Mouse (Mus musculus) c-Kit-positive CD71-positive TER-119-negative erythroid progenitor cells, embryonic 14.5 days (primary cell): ENCODE measurements around the gene Apob.
A peak's percentile ranks its signal among the peaks of the same experiment; 100 is the strongest.
"Not testable (repeated sequence)": the region's sequence is repeated elsewhere in the genome, so short reads cannot be mapped to it uniquely, and the experiment has no call there.

Source experiments
- DNase-seq: peaks from one replicate; pipeline ENCODE4 v3.0.0-alpha.2; 2013; ENCODE audit warnings: low read depth

Apob gene

GRCm38 (mm10) chr12:7977466-7978189, at the start of gene Apob:
Gene Apob, plus strand, starts transcription at chr12:7977648.
- DNase-seq, result no peak

- DNase-seq, result no peak
Measured at GRCm38 (mm10) chr12:7932405-7932920, 45.0 kb upstream of the Apob start.

DNA sequence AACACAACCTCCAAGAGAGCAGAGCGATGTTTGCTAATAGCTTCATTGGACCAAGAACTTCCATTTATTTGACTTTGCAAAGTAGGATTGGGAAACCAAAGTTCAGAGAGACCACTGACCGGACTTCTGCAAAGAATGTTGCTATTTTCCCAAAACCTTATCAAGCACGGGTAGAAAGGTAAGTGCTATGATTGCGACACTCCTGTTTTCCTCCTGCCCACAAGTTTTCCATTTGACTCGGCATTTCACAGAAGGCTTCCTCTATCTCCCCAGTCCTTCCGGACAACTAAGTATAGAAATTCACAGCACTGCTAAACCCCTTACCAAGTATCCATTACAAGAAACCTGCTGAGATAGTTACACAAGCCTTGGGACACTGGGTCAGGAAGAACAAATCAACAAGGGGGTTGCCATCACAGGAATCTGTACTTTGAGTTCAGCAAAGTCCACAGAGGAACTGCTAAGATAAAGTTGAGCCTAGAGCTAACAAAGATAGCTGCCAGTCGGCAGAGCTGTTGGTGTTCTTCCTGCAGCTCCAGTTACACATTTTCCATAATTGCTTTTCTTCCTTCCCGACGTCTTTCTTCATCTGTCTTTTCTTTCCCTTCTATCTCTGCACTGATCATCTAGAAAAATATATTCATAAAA, 27.2 kb upstream of the Apob start:
- DNase-seq, result no peak

DNA sequence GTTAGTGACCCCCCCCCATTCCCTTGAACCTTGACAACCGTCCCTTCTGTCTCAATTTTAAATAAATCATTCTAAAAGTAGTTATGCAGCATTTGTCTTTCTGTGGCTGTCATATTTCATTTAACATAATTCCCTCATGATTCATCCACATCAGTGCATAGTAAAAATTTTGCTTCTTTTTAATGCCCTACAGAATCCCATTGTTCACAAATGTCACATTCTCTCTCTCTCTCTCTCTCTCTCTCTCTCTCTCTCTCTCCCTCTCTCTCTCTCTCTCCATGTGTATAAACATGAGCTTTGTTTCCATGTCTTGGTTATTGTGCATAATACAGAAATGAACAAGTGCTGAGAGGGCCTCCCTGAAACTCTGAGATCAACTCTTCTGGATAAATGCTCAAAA, 18.6 kb upstream of the Apob start:
- no peak for DNase-seq

DNA sequence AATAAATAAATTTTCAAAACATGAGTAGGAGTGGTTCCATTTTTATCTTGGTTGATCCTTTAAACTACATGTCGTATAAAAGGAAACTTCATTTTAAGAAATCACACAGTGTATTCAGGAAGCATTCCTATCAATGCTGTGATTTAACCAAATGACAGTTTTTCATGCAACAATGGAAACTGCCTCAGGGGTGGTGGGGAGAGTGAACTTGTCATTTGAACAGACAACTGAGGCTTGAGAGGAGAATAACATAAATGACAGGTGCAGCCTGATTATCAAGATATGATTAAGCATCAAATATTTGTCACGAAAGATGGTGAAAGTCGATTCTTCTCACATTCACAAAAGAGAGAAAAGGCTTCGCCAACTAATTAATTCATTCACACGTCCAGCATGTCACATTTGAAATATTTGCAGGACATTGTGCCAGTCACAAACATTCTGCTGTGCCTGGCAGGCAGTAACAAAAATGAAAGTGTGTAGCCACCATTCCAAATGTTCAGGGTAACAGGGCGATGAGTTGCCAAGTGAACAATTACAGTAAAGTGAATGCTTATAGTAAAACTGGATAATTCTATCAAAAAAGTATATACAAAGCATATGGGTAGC, 18.0 kb upstream of the Apob start:
- no peak for DNase-seq

GRCm38 (mm10) chr12:7962314-7962927, 15.0 kb upstream of the Apob start:
- no peak for DNase-seq

DNA sequence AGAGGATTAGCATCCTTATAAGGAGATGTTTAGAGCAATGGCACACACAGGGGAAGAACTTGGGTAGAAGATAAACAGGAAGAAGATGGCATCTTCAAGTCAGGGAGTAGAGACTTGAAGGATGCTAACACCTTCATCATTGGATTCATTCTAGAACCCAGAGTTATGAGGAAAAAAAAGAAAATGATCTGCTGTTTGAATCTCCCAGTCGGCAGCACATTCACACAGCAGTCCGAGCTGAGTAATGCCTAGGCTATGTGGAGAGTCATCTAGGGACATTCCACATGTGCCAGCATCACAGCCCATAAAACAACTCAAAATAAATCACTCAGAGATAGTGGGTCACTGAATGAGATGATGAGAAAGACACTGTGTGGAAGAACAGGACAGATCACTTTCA, 10.2 kb upstream of the Apob start:
- no peak for DNase-seq

GRCm38 (mm10) chr12:7970301-7970700, 7.1 kb upstream of the Apob start:
- DNase-seq, result no peak

GRCm38 (mm10) chr12:7970817-7971216, 6.6 kb upstream of the Apob start:
- DNase-seq, result no peak

DNA sequence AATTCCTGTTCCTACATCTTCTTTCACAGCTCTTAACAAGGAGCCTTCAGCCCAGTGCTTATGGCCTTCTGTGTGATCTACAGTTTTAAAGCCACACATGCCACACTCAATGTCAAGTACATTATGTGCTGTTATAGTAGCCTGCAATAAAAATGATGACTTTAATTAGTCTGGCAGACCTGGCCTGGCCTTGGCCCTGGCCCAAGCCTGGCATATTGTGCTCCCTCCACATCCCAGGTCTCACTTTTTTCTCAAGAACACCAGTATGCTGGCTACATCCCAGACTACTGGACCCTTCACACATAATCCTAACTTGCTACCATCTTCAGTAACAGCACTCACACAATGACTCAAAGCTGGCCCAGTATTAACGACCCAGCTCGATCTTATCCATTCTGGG, 5.7 kb upstream of the Apob start:
- no peak for DNase-seq

DNA sequence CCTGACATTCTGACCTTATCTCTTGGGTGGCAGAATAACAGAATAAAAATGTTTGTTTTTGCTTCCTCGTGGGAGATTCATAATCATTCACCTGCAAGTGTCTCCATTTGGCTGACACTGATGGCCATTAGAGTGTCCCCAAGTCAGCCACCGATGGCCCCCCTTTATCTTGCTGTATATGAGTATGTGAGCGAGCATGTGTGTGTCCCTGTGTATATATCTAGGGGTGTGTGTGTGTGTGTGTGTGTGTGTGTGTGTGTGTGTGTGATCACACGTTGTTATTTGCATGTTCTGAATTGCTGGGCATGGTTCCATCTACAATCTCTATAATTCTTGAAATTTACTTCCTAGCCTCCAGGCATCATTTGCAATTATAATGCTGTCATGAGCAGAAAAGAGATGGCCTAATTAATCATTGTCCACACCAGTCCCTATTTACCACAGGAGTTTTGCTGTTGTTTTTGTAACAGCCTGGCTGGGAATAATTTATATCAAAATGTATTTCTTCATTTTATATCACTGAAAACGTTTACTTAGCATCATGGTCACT, 3.6 kb upstream of the Apob start:
- no peak for DNase-seq

DNA sequence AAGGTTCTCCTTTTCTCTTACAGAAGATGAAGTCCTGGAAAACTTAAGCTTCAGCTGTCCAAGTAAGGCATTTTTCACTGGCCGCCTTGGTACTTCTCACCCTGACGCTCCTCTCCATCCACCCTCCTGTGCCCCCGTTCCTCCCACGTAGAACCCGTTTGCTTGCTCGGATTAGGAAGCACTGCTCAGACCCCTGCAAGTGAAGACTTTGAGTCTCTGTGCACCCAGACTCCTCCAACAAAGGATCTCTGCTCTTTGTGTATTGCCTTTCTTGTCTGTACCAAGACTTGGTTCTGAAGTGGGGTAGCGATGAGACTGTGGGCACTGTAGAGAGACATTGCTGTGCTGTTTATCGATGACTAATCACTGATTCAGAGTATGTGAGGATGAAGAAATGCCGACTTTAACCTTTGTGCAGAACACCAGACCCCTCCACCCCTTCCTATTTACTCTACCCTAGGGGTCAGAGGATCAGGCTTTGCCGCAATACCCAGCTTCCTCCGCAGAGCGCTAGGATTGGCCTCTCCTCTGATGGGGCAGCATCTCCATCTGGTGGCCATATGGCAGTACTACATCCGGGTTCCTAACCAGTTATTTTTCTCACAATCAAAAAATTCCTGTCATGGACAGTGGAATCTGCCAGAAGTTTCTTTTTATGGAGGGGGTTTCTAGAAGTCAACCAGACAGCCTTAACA, 889 bp downstream of the Apob start:
- DNase-seq, result peak; percentile 7

DNA sequence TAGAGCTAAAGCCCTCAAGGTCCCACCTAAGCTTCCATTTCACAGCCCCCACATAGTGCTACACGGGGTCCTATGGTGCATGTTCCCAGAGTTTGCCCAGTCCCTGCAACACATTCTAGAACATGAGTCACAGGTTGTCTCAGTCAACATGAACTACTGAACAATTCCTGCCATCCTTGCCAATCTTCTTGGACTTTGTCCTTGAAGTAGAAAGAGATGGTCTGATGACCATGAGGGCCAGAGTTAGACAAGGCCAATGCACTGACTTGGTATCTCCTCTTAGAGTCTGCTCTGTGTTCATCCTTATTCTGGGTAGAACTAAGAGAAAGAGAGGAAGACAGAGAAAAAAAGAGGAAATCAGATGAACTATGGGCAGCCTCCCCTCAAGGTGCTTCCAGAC, 7.0 kb downstream of the Apob start:
- DNase-seq, result no peak

DNA sequence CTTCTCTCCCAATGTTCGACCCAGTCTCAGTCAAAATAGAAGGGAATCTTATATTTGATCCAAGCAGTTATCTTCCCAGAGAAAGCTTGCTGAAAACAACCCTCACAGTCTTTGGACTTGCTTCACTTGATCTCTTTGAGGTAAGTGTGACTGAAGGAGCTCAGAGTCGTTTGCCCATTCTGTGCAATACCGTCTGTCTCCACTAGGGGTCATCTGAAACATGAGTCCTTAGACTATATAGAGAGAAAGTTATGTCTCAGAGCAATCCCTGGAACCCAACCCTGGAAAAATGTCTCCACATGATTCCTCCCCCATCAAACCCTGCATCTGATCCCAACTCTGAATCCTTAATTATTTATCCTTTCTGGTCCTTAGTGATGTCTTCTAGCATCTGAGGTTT, 13.4 kb downstream of the Apob start:
- peak; percentile 32 for DNase-seq

DNA sequence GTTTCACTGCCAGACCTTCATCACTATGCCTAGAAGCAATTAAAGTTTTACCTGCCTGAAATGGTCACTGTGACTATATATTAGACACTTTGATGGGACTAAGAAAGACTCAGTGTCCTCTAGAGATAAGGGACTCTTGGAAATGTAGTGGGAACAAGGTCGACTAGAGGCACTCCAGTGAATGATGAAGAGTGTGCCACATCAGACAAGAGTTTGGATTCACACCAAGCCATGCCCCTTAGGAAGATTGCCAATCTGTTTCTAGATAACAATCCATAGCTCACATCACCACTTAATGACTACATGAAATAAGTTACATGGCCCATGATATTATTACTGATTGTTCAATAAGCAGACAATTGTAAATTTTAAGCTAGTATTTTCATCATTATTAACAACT, 14.1 kb downstream of the Apob start:
- no peak for DNase-seq

DNA sequence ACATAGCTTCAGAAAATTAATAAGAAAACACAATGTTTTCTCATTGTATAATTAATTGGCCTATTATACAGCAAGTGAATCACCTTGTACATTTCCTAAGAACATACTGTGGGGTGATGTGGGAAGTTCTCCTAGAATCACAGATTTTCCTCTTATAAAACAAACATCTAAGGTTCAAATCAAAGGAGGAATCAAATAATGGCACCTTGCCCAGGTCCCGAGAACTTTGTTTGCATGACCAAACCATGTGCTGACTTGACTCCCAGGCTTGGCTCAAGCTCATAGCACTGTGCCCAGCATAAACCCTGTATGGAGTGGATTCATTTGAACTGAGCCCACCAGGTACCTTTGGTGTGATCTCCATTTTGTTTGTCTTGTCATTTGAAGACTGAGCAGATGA, 43.5 kb downstream of the Apob start:
- no peak for DNase-seq

GRCm38 (mm10) chr12:8029520-8029919, 52.1 kb downstream of the Apob start:
- no peak for DNase-seq

DNA sequence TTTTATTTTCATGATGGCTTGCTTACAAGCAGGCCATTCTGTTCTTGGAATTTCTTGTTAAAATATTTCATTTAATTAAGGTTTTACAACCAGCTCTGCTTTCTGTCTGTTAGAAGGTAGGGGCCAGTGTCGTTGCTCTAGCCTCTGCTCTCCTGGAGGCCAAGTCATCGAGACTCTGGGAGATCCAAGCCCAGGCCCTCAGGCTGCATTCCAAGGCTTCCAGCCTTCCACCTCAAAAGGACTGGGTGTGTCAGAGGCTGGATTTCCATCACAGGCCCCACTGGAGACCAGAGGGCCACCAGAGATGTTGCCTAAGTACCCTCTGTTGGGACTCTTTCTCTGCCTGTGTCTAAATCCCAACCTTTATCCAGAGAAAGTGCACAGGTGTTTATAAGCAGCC, 52.6 kb downstream of the Apob start:
- no peak for DNase-seq

- DNase-seq, result not testable (repeated sequence)
Measured at GRCm38 (mm10) chr12:8031169-8031568, 53.7 kb downstream of the Apob start.

DNA sequence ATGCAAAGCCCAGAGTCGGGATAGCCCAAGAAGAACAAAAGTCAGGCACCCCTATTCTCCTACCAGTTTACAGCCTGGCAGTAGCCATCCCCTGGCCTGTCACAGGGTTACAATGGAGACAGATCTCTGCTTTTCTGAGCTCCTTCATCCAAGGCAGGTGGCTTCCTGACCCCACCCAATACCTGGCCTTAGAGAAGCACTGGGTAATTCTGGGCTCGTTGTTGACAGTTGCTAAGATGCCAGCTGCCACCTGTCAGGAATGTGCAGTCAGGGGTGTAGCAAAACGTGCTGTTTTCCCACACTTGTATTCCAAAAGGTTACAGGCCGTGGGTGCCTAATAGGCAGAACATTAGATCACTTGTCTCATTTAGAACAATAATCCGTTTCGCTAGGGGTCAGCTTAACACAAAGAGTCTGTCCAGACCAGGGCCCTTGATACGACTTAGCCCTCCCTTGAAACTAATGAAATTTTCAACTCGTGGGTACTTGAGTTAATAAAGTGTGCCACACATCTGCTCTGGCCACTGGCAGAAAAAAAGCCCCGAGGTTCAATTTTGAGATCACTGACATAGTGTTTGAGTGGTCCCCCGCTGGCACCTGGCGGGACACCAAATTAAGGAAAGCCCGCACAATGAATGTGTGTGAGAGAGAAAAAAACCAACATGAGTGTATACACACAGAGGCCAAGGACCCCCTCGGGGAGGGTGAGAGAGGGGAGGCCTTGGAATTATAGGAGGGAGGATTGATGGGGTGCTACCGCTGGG, 54.3 kb downstream of the Apob start:
- DNase-seq, result no peak

GRCm38 (mm10) chr12:8032359-8032755, 54.9 kb downstream of the Apob start:
- DNase-seq, result no peak
